Mouse (Mus musculus): ENCODE measurements at regions not wholly inside any gene's neighbourhood (a gene's known extent, or its start where the extent isn't known, plus 50 kb on each side); places are given as distances from the start of the nearest gene placed in this dataset.

- 79% methylated on average over 4 of the region's 4 CpGs for WGBS
- no peaks in the 10 kb centered on the region for H3K36me3 ChIP-seq (ENCODE audit: control insufficient read depth, insufficient read depth, low read length)
- H3K4me3 ChIP-seq (ENCODE audit: control insufficient read depth, insufficient read depth, low read length), result no peak overlapping the region
- H3K27ac ChIP-seq (ENCODE audit: control insufficient read depth, insufficient read depth, low read length), result no peak overlapping the region
- H3K27me3 ChIP-seq (ENCODE audit: control insufficient read depth, insufficient read depth, low read length), result no peaks in the 10 kb centered on the region
- TF ChIP-seq CTCF (IDR thresholded peaks at IDR 0.05; ENCODE audit: borderline replicate concordance, control insufficient read depth, extremely low read depth, insufficient read depth, low read length, poor library complexity), result no peak
- TF ChIP-seq POLR2A (IDR thresholded peaks at IDR 0.05; ENCODE audit: control insufficient read depth, extremely low read depth, insufficient read depth, low read length, poor library complexity), result no peak
- DNase-seq, result no peak
- H3K4me1 ChIP-seq (replicated peaks; ENCODE audit: control insufficient read depth, insufficient read depth, low read length), result no peaks in the 10 kb centered on the region
These were observed 581.1 kb upstream of the Cdh5 start for GRCm38 (mm10) chr8:103520141-103520866.

- Histone ChIP-seq H3K36me3 (ENCODE audit: control insufficient read depth, insufficient read depth, low read length) (no peaks in the 10 kb centered on the region), H3K4me3 (ENCODE audit: control insufficient read depth, insufficient read depth, low read length) (no peak overlapping the region), H3K4me1 (replicated peaks; ENCODE audit: control insufficient read depth, insufficient read depth, low read length) (no peaks in the 10 kb centered on the region), H3K27ac (ENCODE audit: control insufficient read depth, insufficient read depth, low read length) (no peak overlapping the region), H3K27me3 (ENCODE audit: control insufficient read depth, insufficient read depth, low read length) (no peaks in the 10 kb centered on the region)
- no peak for TF ChIP-seq CTCF (IDR thresholded peaks at IDR 0.05; ENCODE audit: borderline replicate concordance, control insufficient read depth, extremely low read depth, insufficient read depth, low read length, poor library complexity)
- no peak for TF ChIP-seq POLR2A (IDR thresholded peaks at IDR 0.05; ENCODE audit: control insufficient read depth, extremely low read depth, insufficient read depth, low read length, poor library complexity)
- WGBS, result 61% methylated on average over 4 of the region's 4 CpGs
- DNase-seq, result no peak
These were observed 570.5 kb upstream of the Cdh5 start for GRCm38 (mm10) chr8:103530903-103531302.

GRCm38 (mm10) chr8:103534971-103535370, 566.5 kb upstream of the Cdh5 start:
- Histone ChIP-seq H3K27ac (ENCODE audit: control insufficient read depth, insufficient read depth, low read length) (no peak overlapping the region), H3K27me3 (ENCODE audit: control insufficient read depth, insufficient read depth, low read length) (no peaks in the 10 kb centered on the region), H3K4me3 (ENCODE audit: control insufficient read depth, insufficient read depth, low read length) (no peak overlapping the region), H3K4me1 (replicated peaks; ENCODE audit: control insufficient read depth, insufficient read depth, low read length) (no peaks in the 10 kb centered on the region), H3K36me3 (ENCODE audit: control insufficient read depth, insufficient read depth, low read length) (no peaks in the 10 kb centered on the region)
- DNase-seq, result no peak
- TF ChIP-seq CTCF (IDR thresholded peaks at IDR 0.05; ENCODE audit: borderline replicate concordance, control insufficient read depth, extremely low read depth, insufficient read depth, low read length, poor library complexity) (no peak), POLR2A (IDR thresholded peaks at IDR 0.05; ENCODE audit: control insufficient read depth, extremely low read depth, insufficient read depth, low read length, poor library complexity) (no peak)
- 86% methylated on average over 4 of the region's 4 CpGs for WGBS

GRCm38 (mm10) chr8:103536856-103537255, 564.6 kb upstream of the Cdh5 start:
- H3K4me3 ChIP-seq (ENCODE audit: control insufficient read depth, insufficient read depth, low read length), result no peak overlapping the region
- no peaks in the 10 kb centered on the region for H3K4me1 ChIP-seq (replicated peaks; ENCODE audit: control insufficient read depth, insufficient read depth, low read length)
- H3K36me3 ChIP-seq (ENCODE audit: control insufficient read depth, insufficient read depth, low read length), result no peaks in the 10 kb centered on the region
- DNase-seq, result no peak
- 76% methylated on average over 2 of the region's 2 CpGs for WGBS
- no peak overlapping the region for H3K27ac ChIP-seq (ENCODE audit: control insufficient read depth, insufficient read depth, low read length)
- TF ChIP-seq CTCF (IDR thresholded peaks at IDR 0.05; ENCODE audit: borderline replicate concordance, control insufficient read depth, extremely low read depth, insufficient read depth, low read length, poor library complexity) (no peak), POLR2A (IDR thresholded peaks at IDR 0.05; ENCODE audit: control insufficient read depth, extremely low read depth, insufficient read depth, low read length, poor library complexity) (no peak)
- no peaks in the 10 kb centered on the region for H3K27me3 ChIP-seq (ENCODE audit: control insufficient read depth, insufficient read depth, low read length)

GRCm38 (mm10) chr8:103541954-103542353, 559.5 kb upstream of the Cdh5 start:
- H3K36me3 ChIP-seq (ENCODE audit: control insufficient read depth, insufficient read depth, low read length), result no peaks in the 10 kb centered on the region
- no peak overlapping the region for H3K4me3 ChIP-seq (ENCODE audit: control insufficient read depth, insufficient read depth, low read length)
- DNase-seq, result no peak
- no peaks in the 10 kb centered on the region for H3K4me1 ChIP-seq (replicated peaks; ENCODE audit: control insufficient read depth, insufficient read depth, low read length)
- no peak overlapping the region for H3K27ac ChIP-seq (ENCODE audit: control insufficient read depth, insufficient read depth, low read length)
- TF ChIP-seq CTCF (IDR thresholded peaks at IDR 0.05; ENCODE audit: borderline replicate concordance, control insufficient read depth, extremely low read depth, insufficient read depth, low read length, poor library complexity) (no peak), POLR2A (IDR thresholded peaks at IDR 0.05; ENCODE audit: control insufficient read depth, extremely low read depth, insufficient read depth, low read length, poor library complexity) (no peak)
- 70% methylated on average over 2 of the region's 2 CpGs for WGBS
- no peaks in the 10 kb centered on the region for H3K27me3 ChIP-seq (ENCODE audit: control insufficient read depth, insufficient read depth, low read length)

DNA sequence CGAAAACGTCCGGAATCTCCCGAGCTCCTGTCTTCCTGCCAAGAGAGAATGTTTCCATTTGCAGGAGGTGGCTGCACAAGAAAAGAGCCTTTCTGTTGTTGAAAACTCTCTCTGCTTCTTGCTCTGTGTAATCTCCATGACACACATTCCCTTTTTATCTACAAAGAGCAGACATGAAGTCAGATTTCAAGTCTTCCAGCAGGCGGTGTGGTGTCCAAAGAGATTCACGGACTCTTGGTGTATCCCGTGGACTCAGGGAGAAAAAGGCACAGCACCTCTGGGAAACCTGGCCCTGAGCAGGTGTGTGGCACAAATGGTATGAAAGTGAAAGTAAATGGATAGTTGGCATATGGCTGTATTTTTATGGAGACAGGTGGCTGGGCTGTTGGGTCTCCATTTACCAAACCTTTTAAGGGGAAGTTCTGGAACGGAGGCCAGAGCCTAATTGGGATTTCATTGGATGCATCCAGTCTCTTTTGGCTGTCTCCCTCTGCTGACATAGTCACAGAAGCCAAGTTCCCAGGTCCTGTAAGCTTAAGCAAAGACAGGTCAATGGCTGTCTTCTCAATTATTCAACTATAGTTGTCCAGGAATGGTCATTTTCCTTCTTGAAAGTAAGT, 549.4 kb upstream of the Cdh5 start:
- TF ChIP-seq CTCF (IDR thresholded peaks at IDR 0.05; ENCODE audit: borderline replicate concordance, control insufficient read depth, extremely low read depth, insufficient read depth, low read length, poor library complexity) (no peak), POLR2A (IDR thresholded peaks at IDR 0.05; ENCODE audit: control insufficient read depth, extremely low read depth, insufficient read depth, low read length, poor library complexity) (no peak)
- H3K27me3 ChIP-seq (ENCODE audit: control insufficient read depth, insufficient read depth, low read length), result no peaks in the 10 kb centered on the region
- 87% methylated on average over 8 of the region's 8 CpGs for WGBS
- H3K4me3 ChIP-seq (ENCODE audit: control insufficient read depth, insufficient read depth, low read length), result no peak overlapping the region
- no peaks in the 10 kb centered on the region for H3K4me1 ChIP-seq (replicated peaks; ENCODE audit: control insufficient read depth, insufficient read depth, low read length)
- H3K27ac ChIP-seq (ENCODE audit: control insufficient read depth, insufficient read depth, low read length), result no peak overlapping the region
- H3K36me3 ChIP-seq (ENCODE audit: control insufficient read depth, insufficient read depth, low read length), result no peaks in the 10 kb centered on the region
- no peak for DNase-seq

Data from thymus, adult 2 months (tissue).